Mouse (Mus musculus): ENCODE data around the gene Ank3. TPM values are rescaled to one million over a fixed set of nuclear protein-coding genes. Genes with fewer than 3 reads are reported as not detected.

Gene Ank3
- polyA plus RNA-seq, 1 experiment from 2014 or later: 10.5 TPM

DNA sequence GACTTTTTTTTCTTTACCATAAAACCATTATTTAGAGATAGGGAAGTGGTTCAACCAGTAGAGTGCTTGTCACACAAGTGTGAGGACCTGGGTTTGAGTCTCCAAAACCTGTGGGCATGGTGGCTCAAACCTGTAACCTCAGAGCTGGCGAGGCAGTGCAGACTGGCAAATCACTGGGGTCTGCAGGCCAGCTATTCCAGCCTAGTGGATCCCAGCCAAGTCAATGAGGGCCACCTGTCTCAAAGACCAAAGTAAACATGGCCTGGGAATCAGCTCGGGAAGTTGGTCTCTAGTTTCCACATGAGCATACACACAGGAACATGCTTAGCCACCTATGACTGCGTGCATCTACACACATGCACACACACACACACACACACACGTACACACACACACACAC lies 552.9 kb downstream of the Ank3 start:
- no peak for DNase-seq (ENCODE audit: low spot score)

DNA sequence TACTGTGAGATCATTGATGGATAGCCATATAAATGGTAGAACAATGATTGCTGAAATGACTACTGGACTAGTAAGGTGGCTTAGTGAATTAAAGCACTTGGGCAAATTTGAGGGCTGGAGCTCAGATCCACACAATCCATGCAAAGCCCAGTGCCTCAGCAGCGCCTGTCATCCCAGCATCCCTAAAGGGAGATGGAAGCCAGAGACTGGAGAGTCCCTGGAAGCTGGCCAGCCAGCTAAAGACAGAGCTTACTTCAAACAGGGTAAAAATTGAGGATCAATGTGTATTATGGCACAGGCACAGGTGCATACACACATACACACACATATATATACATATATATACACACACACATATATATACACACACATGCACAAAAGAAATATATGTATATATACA lies 553.7 kb downstream of the Ank3 start:
- no peak for DNase-seq (ENCODE audit: low spot score)

DNA sequence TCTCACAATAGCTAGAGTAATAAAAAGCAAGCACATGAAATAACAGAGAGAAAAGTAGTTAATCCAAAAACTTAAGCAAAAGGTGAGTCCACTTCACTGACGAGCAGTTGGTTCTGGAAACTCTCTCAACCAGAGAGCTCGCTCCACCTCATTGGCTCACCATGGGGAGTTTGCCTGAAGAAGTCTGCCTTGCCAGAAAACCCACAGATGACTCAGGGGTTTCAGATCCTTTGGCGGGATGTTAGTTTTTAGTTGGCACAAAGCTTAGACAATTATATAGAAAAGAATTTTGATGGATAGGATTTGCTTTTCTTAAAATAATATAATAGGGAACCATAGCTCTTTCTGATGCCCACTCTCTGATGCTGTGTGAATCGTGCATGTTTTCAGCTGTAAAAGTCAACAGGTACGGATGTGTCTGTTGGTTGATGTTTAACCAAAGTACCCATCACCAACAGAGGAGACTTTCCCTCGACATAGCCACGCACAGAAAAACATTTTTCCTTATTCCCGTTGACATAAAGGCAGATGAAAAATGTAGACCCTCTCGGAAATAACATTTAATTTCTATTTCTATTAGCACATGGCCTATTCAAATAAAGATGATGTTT lies 556.2 kb downstream of the Ank3 start:
- no peak for DNase-seq (ENCODE audit: low spot score)

DNA sequence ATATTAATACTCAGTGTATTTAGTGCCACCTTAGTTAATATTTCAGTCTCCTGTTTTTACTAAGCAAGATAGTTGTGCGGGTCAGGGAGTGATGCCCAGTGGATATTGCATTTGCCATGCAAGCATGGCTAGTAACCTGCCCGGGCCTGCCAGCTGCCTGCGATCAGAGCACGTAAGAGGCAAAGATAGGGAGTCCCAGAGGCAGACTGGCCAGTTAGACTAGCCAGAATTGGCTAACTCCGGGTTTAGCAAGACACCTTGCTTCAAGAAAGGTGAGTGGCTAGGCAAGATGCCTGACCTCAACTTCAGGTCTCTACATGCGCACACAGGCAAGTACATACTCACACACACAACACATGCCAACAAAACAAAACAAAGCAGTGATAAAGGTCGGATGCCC lies 563.7 kb downstream of the Ank3 start:
- DNase-seq (ENCODE audit: low spot score): no peak

DNA sequence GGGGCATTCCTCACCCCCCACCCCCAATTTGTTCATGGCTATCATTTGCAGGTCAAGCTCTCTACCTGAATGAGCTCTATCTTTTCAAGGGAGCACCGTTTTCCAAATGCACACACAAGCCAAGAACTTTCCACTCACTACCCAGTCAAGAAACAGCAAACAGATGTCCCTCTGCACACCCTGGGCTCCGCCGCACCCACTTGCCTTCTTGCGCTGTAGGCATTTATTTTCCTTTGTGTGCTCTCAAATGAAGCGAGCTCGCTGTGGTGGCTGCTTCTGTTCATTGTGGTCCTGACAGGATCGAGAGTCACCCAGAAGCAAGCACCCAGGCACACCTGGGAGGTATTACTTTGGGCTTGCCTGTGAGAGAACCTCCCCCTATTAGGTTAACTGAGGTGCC lies 564.4 kb downstream of the Ank3 start:
- DNase-seq (ENCODE audit: low spot score): no peak

DNA sequence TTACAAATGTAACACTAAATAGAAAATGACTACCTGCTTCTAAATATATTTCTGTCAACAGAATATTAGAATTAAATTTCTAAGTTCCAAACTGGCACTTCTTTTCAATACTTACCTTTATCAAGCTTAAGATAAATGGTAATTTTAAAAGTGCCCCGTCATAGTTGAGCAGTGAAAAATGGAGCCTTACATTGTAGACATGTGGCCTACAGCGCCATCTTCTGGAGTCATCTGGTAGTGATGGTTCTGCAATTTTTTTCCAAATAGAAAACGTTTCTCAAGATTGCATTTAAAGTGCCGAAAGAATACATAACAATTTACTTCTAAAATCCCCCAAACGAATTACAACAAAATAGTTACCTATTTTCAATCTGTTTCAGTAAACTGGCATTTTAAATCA lies 566.0 kb downstream of the Ank3 start:
- peak; percentile 23 for DNase-seq (ENCODE audit: low spot score)

DNA sequence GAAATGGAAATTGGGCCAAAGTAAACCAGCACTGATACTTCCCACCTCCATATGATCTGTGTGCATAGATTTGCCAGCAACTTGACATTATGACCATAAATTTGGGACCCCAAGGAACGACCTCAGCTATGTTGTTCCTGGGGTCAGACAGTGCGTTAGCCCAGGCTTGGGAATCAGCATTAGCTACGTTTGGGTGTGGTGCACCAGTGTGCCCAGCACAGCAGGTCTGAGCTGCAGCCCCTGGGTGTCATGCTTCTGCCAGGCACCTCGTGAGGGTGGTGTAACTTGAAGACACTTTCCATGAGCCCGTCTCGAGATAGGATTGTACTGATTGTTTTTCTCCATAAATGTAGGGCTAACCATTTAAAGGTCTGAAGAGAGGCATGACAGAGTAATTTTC lies 566.5 kb downstream of the Ank3 start:
- no peak for DNase-seq (ENCODE audit: low spot score)

DNA sequence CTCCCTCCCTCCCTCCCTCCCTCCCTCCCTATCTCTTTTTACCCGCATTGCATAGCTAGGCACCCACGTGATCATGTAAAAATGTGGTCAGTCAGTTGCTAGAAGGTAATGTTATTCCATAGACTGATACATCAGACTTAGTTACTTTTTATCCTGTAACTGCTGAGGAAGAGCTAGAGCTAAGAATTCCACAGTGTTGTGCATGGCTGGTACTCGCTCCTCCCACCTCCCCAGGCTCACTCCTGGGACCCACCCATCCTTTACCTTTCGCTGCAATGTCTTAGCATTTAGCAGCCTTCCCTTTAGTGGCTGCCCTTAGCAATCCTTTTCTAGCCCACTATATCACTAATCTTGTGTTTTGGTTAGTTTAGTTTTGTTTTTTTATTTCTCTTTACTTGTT lies 569.4 kb downstream of the Ank3 start:
- no peak for DNase-seq (ENCODE audit: low spot score)

DNA sequence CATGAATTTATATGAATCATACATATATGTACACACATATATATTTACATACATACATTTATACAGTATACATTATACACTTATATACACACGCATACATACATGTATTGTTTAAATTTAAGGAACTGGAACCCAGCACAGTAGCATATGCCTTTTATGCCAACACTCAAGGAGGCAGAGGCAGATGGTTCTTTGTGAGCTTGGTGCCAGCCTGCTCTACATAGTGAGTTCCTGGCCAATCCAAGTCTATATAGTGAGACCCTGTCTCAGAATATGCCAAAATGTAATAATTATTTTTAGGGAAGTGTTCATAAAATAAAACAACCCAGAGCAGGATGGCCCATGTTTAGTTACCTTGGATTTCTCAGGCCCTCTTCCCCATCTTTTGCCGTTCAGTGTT lies 581.1 kb downstream of the Ank3 start:
- DNase-seq (ENCODE audit: low spot score): no peak

DNA sequence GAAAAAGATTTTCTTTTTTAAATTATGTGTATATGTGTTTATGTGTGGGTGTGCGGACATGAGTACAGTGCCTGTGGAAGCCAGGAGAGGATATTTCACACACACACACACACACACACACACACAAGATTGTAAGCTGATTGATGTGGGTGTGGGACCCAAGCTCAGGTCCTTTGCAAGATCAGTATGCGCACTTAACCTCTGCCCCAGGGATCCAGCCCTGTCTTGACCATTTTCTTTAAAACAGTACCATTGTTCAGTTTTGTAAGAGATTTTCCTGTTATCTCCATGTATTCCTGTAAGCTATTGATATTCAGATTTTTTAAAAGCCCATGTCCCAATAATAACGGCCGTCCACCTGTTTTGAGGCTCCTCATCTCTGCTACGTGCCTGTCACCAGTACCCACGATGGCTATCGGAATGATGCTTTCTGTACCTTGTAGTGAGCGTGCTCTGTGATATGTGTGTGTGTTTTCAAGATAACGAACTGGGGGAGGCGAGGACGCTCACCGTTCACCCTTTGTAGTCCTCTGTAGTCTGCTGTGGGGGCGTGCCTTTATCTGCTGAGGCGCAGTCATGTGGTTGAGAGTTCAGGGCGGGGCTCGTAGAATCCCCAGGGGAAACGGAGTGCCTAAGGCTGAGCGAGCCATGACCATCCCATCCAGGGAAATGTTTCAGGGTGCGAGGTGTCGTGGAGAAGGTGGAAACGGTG lies 583.0 kb downstream of the Ank3 start:
- DNase-seq (ENCODE audit: low spot score): no peak

DNA sequence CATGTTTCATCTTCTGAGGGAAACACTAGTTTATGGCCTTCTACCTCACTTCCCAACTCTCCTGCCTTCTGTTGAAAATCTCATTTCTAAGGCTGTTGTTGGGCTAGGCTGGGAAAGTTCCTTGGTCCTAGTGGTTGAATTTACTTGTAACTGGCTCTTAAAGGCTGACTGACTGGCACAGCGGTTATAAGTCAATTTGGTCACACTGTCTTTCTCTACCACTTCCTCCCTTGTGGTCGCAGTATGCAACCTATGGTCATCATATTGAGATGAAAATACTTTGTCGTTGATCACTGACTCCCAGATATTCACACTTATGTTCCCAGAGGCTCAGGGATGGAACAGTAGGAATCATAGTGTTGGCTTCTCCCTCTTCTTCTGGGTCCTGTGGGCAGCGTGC lies 584.1 kb downstream of the Ank3 start:
- DNase-seq (ENCODE audit: low spot score): no peak

DNA sequence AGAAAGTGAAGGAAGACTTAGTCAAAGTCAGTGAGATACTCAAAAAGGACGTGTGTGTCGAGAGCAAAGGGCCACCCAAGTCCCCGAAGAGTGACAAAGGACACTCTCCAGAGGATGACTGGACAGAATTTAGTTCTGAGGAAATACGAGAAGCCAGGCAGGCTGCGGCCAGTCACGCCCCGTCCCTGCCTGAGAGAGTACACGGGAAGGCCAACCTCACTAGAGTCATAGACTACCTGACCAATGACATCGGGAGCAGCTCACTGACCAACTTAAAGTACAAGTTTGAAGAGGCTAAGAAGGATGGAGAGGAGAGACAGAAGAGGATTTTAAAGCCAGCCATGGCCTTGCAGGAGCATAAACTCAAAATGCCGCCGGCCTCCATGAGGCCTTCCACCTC lies 588.9 kb downstream of the Ank3 start:
- no peak for DNase-seq (ENCODE audit: low spot score)

DNA sequence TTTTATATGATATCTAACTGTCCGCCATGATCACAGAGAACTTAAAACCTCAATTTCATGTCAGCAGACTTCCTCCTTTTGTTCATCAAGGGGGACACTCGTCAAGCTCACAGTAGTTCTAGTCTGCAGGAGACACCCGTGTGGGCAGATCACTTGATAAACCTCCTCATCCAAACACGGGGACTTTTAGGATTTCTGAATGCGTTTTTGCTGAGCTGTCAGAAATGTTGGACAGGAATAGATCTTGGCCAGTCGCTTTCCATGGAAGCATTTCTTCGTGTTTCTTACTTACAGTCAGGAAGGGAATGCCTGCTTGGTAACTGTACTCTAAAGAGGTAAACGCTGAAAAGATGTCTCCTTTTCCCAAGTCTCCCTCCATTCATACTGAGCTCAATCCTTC lies 598.5 kb downstream of the Ank3 start:
- DNase-seq (ENCODE audit: low spot score): no peak

DNA sequence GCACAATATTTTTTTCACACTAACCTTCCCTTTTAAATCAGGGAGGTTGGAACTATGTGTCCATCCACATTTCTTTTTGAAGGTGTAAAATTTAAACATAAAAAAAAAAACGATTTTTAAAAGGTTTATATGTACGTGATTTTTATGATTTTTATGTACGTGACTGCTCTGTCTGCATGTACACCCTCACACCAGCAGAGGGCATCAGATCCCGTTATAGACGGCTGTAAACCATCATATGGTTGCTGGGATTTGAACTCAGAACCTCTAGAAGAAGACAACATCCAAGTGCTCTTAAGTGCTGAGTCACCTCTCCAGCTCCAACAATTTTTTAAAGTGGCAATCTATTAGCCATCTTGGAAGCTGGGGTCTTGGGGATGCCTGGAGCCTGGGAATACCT lies 605.5 kb downstream of the Ank3 start:
- DNase-seq (ENCODE audit: low spot score): no peak

DNA sequence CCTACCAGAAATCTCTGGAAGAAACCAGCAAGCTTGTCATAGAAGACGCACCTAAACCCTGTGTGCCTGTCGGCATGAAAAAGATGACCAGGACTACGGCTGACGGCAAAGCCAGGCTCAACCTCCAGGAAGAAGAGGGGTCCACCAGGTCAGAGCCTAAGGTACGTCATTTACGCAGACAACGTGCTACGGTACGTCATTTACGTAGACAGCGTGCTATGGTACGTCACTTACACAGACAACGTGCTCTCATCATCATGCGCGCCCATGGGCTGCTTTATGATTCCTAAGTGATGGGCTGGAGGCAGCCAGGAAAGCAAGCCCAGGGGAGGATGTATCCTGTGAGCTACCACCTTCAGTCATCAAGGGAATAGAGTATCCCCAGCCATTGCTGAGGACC lies 606.3 kb downstream of the Ank3 start:
- no peak for DNase-seq (ENCODE audit: low spot score)

DNA sequence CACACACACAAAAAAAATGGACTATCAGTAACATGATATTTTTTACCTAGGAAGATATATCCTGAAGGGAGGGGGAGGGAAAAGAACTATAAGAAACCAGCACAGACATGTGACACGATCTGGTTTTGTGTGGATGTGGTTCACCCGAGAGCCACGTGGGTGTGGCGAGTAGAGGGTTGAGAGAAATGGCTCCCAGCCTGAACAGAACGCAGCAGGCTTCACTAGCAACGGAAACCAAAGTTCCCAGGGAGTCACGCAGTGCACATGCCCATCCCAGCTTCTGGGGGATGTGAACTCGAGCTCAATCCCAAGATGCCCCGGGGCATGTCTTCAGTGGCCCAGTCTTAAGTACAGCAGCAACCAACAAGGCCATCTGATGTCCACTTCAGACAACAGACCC lies 607.8 kb downstream of the Ank3 start:
- DNase-seq (ENCODE audit: low spot score): no peak

DNA sequence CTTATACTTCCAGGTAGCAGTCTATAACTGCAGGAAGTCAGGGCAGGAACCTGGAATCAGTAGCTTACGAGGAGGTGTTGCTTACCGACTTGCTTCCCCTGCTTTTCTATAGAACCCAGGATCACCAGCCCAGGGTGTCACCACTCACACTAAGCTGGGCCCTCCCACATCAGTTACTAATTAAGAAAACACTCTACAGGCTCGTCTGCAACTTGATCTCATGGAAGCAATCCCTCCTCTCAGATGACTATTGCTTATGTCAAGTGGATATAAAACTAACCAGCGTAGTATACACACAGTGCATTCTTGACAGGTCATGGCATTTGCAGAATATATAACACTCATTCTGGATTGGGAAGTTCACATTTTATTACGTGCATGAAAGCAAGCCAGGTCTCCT lies 613.2 kb downstream of the Ank3 start:
- DNase-seq (ENCODE audit: low spot score): no peak

DNA sequence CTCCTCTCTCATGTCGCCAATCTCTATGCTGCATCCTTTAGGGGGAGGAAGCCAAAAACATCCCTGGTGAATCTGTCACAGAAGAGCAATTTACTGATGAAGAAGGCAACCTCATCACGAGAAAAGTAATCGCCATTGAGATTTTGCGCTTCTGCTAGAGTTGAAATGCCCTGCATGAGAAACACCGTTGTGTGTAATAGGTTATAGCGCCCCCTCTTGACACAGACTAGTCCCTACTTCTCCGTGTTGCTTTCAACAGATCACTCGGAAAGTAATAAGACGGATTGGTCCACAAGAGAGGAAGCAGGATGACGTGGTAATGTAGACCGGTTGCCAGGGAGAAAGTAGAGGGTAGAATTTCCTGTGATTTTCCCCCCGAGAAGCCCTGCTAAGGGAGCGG lies 615.4 kb downstream of the Ank3 start:
- DNase-seq (ENCODE audit: low spot score): no peak

DNA sequence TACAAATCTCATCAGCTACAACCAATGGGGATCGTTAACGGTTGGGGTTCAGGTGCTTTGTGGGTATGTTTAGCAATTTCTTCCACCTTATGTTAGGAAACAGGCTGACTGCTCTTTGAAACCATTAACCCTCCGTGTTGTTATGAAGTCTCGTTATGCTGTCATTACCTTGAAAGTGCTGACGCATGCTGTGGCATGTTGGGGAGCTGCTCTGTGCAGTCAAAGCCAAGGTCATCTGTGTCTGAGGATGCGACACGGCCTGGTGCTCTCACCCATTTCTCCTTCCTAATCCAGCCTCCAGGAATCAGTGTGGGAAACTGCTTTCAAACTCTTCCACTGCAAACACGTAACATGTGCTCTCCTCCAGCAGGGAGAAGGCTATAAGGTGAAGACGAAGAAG lies 616.6 kb downstream of the Ank3 start:
- DNase-seq (ENCODE audit: low spot score): no peak

DNA sequence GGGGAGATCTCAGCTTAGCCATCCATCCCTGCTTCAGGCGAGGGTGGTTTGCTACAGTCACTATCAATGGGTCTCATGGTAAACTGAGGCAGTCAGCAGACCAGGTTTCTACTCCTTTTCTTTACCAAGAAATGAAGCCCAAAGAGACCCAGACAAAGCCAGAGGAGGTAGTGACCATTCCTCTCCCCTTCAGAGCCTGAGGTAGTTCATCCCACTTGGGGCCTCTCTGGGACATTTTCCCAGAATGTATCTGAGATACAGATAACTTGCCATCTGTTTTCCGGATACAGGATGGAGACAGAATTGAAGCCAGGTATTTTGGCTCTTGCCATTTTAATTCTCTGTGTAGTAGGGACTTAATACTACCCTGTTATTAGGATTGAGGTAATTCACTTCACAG lies 620.1 kb downstream of the Ank3 start:
- no peak for DNase-seq (ENCODE audit: low spot score)

DNA sequence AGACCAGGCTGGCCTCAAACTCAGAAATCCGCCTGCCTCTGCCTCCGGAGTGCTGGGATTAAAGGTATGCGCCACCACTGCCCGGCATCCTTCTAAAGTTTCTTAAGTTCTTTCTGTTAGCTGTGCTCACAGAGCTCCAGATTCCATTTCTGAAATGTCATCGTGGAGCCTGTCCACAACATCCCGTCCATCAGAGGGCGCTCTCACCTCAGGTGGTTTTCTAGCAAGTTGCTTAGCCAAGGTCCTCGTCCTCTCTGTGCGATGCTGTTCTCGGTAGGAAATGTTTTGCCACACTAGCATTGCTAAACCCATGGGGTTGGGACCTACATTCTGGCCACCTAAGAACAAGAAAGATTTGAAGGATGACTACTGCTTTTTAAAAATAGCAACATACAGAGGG lies 623.1 kb downstream of the Ank3 start:
- DNase-seq (ENCODE audit: low spot score): peak; percentile 61

DNA sequence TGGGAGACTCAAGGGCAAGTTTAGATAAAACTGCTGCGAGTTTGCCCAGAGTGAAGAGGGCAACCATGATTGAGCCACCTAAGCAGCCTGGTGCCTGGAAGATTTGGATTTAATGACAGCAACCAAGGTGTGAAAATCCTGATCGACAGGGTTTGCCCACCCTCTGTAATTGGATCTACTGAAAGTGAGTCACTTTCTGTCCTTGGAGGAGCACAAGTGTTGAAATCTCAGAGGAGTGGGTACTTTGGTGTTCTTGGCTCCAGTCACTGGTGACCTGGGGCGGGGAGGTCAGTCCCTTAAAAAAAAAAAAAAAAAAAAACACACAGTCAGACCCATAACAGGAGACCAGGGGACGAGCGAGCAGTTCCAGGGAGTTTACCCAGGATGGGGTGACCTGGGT lies 624.0 kb downstream of the Ank3 start:
- DNase-seq (ENCODE audit: low spot score): no peak

DNA sequence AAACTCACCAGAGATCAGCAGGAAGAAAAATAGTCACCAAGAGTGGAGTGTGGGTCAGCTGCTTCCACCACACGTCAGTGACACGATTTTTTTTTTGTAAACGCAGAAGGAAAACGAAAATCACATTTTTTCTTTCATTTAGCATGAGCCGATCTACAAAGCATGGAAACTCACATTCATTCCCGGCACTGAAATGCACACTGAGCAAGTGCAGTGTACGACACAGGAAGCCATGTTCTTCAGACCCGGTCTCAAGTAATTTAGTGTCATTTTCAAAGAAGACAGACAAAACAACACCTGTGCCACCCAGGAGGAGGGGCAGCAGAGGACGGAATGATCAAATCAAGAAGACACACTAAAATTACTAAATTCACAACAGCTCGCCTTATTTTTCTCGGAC lies 625.3 kb downstream of the Ank3 start:
- DNase-seq (ENCODE audit: low spot score): no peak

DNA sequence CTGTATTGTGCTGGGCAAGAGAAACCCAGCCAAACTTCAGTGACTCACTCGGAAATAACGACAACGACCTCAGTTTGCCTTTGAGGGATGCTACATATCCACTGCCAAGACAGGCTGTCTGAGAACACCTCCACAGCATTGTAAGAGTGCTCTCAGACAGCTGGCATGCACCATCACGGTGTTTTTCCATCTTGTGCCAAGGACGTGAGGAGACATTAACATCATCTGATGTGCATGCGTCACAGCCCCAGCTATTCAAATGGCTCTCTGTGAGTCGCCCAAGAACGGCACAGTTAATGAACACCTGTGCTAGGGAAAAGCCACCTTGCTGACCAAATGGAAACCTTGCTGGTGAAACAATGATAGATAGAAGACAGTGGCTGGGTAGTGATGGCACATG lies 633.4 kb downstream of the Ank3 start:
- no peak for DNase-seq (ENCODE audit: low spot score)

Measured in thymus, postnatal 0 days (tissue).